Mouse (Mus musculus) ES-Bruce4 (cell line): ENCODE results near the gene Nck2.

Experiments used
- CTCF ChIP-seq: IDR thresholded peaks from one replicate; pipeline ENCODE4 v1.8.1; 2011; ENCODE audit warnings: low read depth, low read length
- EP300 ChIP-seq: IDR thresholded peaks from 2 replicates; pipeline ENCODE4 v1.6.1; 2011; ENCODE audit warnings: low read depth, low read length; ENCODE audit not compliant: insufficient read depth
- POLR2A ChIP-seq: IDR thresholded peaks from one replicate; pipeline ENCODE4 v1.8.1; 2011; ENCODE audit warnings: low read length; ENCODE audit not compliant: insufficient read depth

GRCm38 (mm10) chr1:43532279-43532678, 87.9 kb downstream of the Nck2 start:
- TF ChIP-seq POLR2A, result no peak
- TF ChIP-seq CTCF, result no peak
- TF ChIP-seq EP300, result no peak
